Mouse (Mus musculus): Measurements from ENCODE around the gene Stk11ip.

GRCm38 (mm10) chr1:75582625-75582956, 61.3 kb downstream of the Stk11ip start:
- no peak for TF ChIP-seq CTCF (IDR thresholded peaks at IDR 0.05; ENCODE audit: low read depth)
- no peak for TF ChIP-seq EP300 (IDR thresholded peaks at IDR 0.05; ENCODE audit: low read depth)

All from heart, postnatal 0 days (tissue).